Mouse (Mus musculus): ENCODE results near the gene Rarb. TPM values are rescaled to one million over a fixed set of nuclear protein-coding genes. Genes with fewer than 3 reads are reported as not detected.

Gene Rarb
- total RNA-seq, 2 experiments from 2014 or later = 16.8 to 20.3 TPM

GRCm38 (mm10) chr14:16431941-16432499, 386.9 kb downstream of the Rarb start:
- DNase-seq = no peak

- no peak for DNase-seq
These were observed 391.4 kb downstream of the Rarb start for GRCm38 (mm10) chr14:16427569-16427968.

GRCm38 (mm10) chr14:16414163-16414562, 404.8 kb downstream of the Rarb start:
- DNase-seq = no peak

GRCm38 (mm10) chr14:16405187-16405586, 413.8 kb downstream of the Rarb start:
- DNase-seq = no peak

GRCm38 (mm10) chr14:16384783-16385182, 434.2 kb downstream of the Rarb start:
- no peak for DNase-seq

All from heart, postnatal 4 days (tissue).